Mouse (Mus musculus) olfactory bulb, adult 2 months (tissue): Measurements from ENCODE around the gene Gm9958.

Source experiments
- CTCF ChIP-seq: fragments of 200-500 bp; IDR thresholded peaks from 2 replicates; pipeline ENCODE4 v1.5.1; 2012; ENCODE audit warnings: low read depth, mild to moderate bottlenecking, low read length, moderate library complexity; ENCODE audit not compliant: insufficient read depth
- POLR2A ChIP-seq: fragments of 200-500 bp; IDR thresholded peaks from 2 replicates; pipeline ENCODE4 v1.6.1; 2012; ENCODE audit warnings: mild to moderate bottlenecking, low read depth, low read length, moderate library complexity; ENCODE audit not compliant: insufficient read depth

DNA sequence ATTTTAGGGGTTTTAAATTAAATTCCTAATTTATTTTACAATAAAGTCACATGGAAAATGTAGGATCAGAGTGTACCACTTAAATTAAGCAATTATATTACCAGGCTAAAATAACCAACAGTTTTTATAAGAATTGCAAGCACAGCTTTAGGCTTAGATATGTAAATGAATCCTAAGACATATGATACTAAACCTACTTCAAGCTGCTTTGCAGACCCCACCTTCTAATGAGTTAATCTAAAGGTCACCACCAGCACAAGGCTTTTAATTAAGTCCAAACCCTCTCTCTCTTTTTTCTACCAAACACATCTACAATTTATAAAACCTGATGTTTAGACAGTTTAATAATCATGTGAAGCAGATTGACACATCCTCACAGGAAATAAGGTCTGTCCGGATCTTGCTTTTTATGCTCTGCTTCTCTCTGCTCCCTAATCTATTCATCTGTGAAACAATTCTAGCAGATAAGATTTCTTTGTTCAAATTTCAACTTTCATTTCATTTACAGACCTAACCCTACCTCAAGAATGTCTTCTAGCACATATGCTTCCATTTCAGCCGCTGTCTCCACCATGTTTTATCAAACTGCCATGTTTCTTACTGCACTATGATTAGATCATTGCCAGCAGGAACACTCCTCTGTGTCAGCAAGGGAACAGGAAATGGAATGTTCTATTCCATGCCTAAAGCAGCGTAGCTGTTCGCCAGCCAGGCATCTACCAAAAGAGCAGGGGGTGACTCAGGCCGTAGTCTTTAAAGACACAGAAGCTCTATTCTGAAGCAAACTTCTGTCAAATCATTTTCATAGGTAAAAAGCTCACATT is 27.7 kb upstream of the Gm9958 start:
- TF ChIP-seq CTCF (no peak), POLR2A (no peak)
